Mouse (Mus musculus): ENCODE measurements around the gene Kif5c.

Gene Kif5c

GRCm38 (mm10) chr2:49745094-49745781 is 126.1 kb downstream of the Kif5c start:
- no peak for DNase-seq (ENCODE audit: low read depth)

GRCm38 (mm10) chr2:49746947-49747346 is 127.8 kb downstream of the Kif5c start:
- DNase-seq (ENCODE audit: low read depth): no peak

GRCm38 (mm10) chr2:49747670-49748069 is 128.6 kb downstream of the Kif5c start:
- no peak for DNase-seq (ENCODE audit: low read depth)

GRCm38 (mm10) chr2:49748628-49749342 is 129.7 kb downstream of the Kif5c start:
- DNase-seq (ENCODE audit: low read depth): peak; percentile 68

- DNase-seq (ENCODE audit: low read depth): no peak
Measured at GRCm38 (mm10) chr2:49749730-49750576, 130.9 kb downstream of the Kif5c start.

- no peak for DNase-seq (ENCODE audit: low read depth)
Measured at GRCm38 (mm10) chr2:49751544-49752210, 132.6 kb downstream of the Kif5c start.

- DNase-seq (ENCODE audit: low read depth): no peak
Measured at GRCm38 (mm10) chr2:49752211-49752607, 133.1 kb downstream of the Kif5c start.

GRCm38 (mm10) chr2:49753062-49753461 is 134.0 kb downstream of the Kif5c start:
- DNase-seq (ENCODE audit: low read depth): no peak

GRCm38 (mm10) chr2:49755054-49755453 is 136.0 kb downstream of the Kif5c start:
- DNase-seq (ENCODE audit: low read depth): no peak

- DNase-seq (ENCODE audit: low read depth): no peak
Measured at GRCm38 (mm10) chr2:49757616-49758015, 138.5 kb downstream of the Kif5c start.

- peak; percentile 87 for DNase-seq (ENCODE audit: low read depth)
Measured at GRCm38 (mm10) chr2:49764331-49764946, 145.3 kb downstream of the Kif5c start.

GRCm38 (mm10) chr2:49768916-49769315 is 149.8 kb downstream of the Kif5c start:
- DNase-seq (ENCODE audit: low read depth): no peak

GRCm38 (mm10) chr2:49770440-49770839 is 151.3 kb downstream of the Kif5c start:
- DNase-seq (ENCODE audit: low read depth): no peak

GRCm38 (mm10) chr2:49771172-49771571 is 152.1 kb downstream of the Kif5c start:
- DNase-seq (ENCODE audit: low read depth): peak; percentile 40

GRCm38 (mm10) chr2:49773194-49773931 is 154.3 kb downstream of the Kif5c start:
- no peak for DNase-seq (ENCODE audit: low read depth)

- no peak for DNase-seq (ENCODE audit: low read depth)
Measured at GRCm38 (mm10) chr2:49774180-49774579, 155.1 kb downstream of the Kif5c start.

- no peak for DNase-seq (ENCODE audit: low read depth)
Measured at GRCm38 (mm10) chr2:49775187-49775586, 156.1 kb downstream of the Kif5c start.

- DNase-seq (ENCODE audit: low read depth): peak; percentile 39
Measured at GRCm38 (mm10) chr2:49775735-49776134, 156.6 kb downstream of the Kif5c start.

- no peak for DNase-seq (ENCODE audit: low read depth)
Measured at GRCm38 (mm10) chr2:49776407-49776806, 157.3 kb downstream of the Kif5c start.

- peak; percentile 49 for DNase-seq (ENCODE audit: low read depth)
Measured at GRCm38 (mm10) chr2:49787376-49788050, 168.4 kb downstream of the Kif5c start, which contains the start of gene Lypd6b. Gene Lypd6b, plus strand, starts transcription at chr2:49787688.

Data from naive thymus-derived CD4-positive, alpha-beta T cell, adult 2 months (primary cell).